Mouse (Mus musculus): ENCODE measurements around the gene Nova2. TPM values are rescaled to one million over a fixed set of nuclear protein-coding genes. Genes with fewer than 3 reads are reported as not detected.
A peak's percentile ranks its signal among the peaks of the same experiment; 100 is the strongest.

Nova2 gene
- polyA plus RNA-seq, 1 experiment from 2014 or later = 1.2 TPM

- no peak for ATAC-seq
- WGBS = 2% methylated on average over 19 of the region's 19 CpGs
- Histone ChIP-seq H3K4me1 (ENCODE audit: insufficient read depth, low read depth, low read length) (no peaks in the 10 kb centered on the region), H3K4me2 (replicated peaks; ENCODE audit: low read depth, low read length) (no peak overlapping the region), H3K27ac (ENCODE audit: low read length) (no peak overlapping the region), H3K27me3 (replicated peaks; ENCODE audit: insufficient read depth, low read length) (peaks cover 21% of the 10 kb centered on the region; the same call in 1 of the 2 replicates), H3K9ac (replicated peaks; ENCODE audit: low read depth) (no peak overlapping the region), H3K4me3 (ENCODE audit: low read depth, low read length) (no peak overlapping the region), H3K36me3 (ENCODE audit: insufficient read depth, low read length) (no peaks in the 10 kb centered on the region), H3K9me3 (ENCODE audit: low read length) (no peaks in the 10 kb centered on the region)
- TF ChIP-seq EP300 (IDR thresholded peaks at IDR 0.05) = no peak
- no peak for TF ChIP-seq CTCF (IDR thresholded peaks at IDR 0.05)
- DNase-seq (ENCODE audit: low spot score) = peak; percentile 12
Measured at GRCm38 (mm10) chr7:18963294-18963843, 37.7 kb downstream of the Nova2 start.

GRCm38 (mm10) chr7:18965312-18965711 lies 39.6 kb downstream of the Nova2 start:
- no peak for ATAC-seq
- no peak for TF ChIP-seq EP300 (IDR thresholded peaks at IDR 0.05)
- TF ChIP-seq CTCF (IDR thresholded peaks at IDR 0.05) = no peak
- Histone ChIP-seq H3K27ac (ENCODE audit: low read length) (no peak overlapping the region), H3K4me2 (replicated peaks; ENCODE audit: low read depth, low read length) (no peak overlapping the region), H3K9ac (replicated peaks; ENCODE audit: low read depth) (no peak overlapping the region), H3K36me3 (ENCODE audit: insufficient read depth, low read length) (no peaks in the 10 kb centered on the region), H3K4me3 (ENCODE audit: low read depth, low read length) (no peak overlapping the region), H3K9me3 (ENCODE audit: low read length) (no peaks in the 10 kb centered on the region), H3K27me3 (replicated peaks; ENCODE audit: insufficient read depth, low read length) (peaks cover 21% of the 10 kb centered on the region; the same call in 1 of the 2 replicates), H3K4me1 (ENCODE audit: insufficient read depth, low read depth, low read length) (no peaks in the 10 kb centered on the region)
- DNase-seq (ENCODE audit: low spot score) = no peak
- 70% methylated on average over 5 of the region's 5 CpGs for WGBS

- ATAC-seq = peak; percentile 38; the same call in 1 of the 2 replicates
Measured at GRCm38 (mm10) chr7:18967603-18968002, 41.9 kb downstream of the Nova2 start.

GRCm38 (mm10) chr7:18970956-18971355 lies 45.3 kb downstream of the Nova2 start:
- Histone ChIP-seq H3K36me3 (ENCODE audit: insufficient read depth, low read length) (no peaks in the 10 kb centered on the region), H3K27ac (ENCODE audit: low read length) (no peak overlapping the region), H3K27me3 (replicated peaks; ENCODE audit: insufficient read depth, low read length) (no peaks in the 10 kb centered on the region), H3K4me1 (ENCODE audit: insufficient read depth, low read depth, low read length) (no peaks in the 10 kb centered on the region), H3K9ac (replicated peaks; ENCODE audit: low read depth) (no peak overlapping the region), H3K4me3 (ENCODE audit: low read depth, low read length) (no peak overlapping the region), H3K4me2 (replicated peaks; ENCODE audit: low read depth, low read length) (no peak overlapping the region), H3K9me3 (ENCODE audit: low read length) (no peaks in the 10 kb centered on the region)
- TF ChIP-seq CTCF (IDR thresholded peaks at IDR 0.05) (peak; percentile 41), EP300 (IDR thresholded peaks at IDR 0.05) (no peak)
- DNase-seq (ENCODE audit: low spot score) = no peak
- 86% methylated on average over 3 of the region's 3 CpGs for WGBS
- ATAC-seq = no peak

More at GRCm38 (mm10) chr7:18967603-18968002, 41.9 kb downstream of the Nova2 start:
- DNase-seq (ENCODE audit: low spot score) = no peak
- Histone ChIP-seq H3K9ac (replicated peaks; ENCODE audit: low read depth) (no peak overlapping the region), H3K4me3 (ENCODE audit: low read depth, low read length) (no peak overlapping the region), H3K27me3 (replicated peaks; ENCODE audit: insufficient read depth, low read length) (peaks cover 15% of the 10 kb centered on the region; the same call in 1 of the 2 replicates), H3K27ac (ENCODE audit: low read length) (no peak overlapping the region), H3K9me3 (ENCODE audit: low read length) (no peaks in the 10 kb centered on the region), H3K36me3 (ENCODE audit: insufficient read depth, low read length) (no peaks in the 10 kb centered on the region), H3K4me1 (ENCODE audit: insufficient read depth, low read depth, low read length) (no peaks in the 10 kb centered on the region), H3K4me2 (replicated peaks; ENCODE audit: low read depth, low read length) (no peak overlapping the region)
- TF ChIP-seq CTCF (IDR thresholded peaks at IDR 0.05) = no peak
- TF ChIP-seq EP300 (IDR thresholded peaks at IDR 0.05) = no peak
- 6% methylated on average over 8 of the region's 8 CpGs for WGBS

- Histone ChIP-seq H3K27ac (ENCODE audit: low read length) (no peak overlapping the region), H3K36me3 (ENCODE audit: insufficient read depth, low read length) (no peaks in the 10 kb centered on the region), H3K9ac (replicated peaks; ENCODE audit: low read depth) (no peak overlapping the region), H3K4me1 (ENCODE audit: insufficient read depth, low read depth, low read length) (no peaks in the 10 kb centered on the region), H3K4me3 (ENCODE audit: low read depth, low read length) (no peak overlapping the region), H3K27me3 (replicated peaks; ENCODE audit: insufficient read depth, low read length) (no peaks in the 10 kb centered on the region), H3K4me2 (replicated peaks; ENCODE audit: low read depth, low read length) (no peak overlapping the region), H3K9me3 (ENCODE audit: low read length) (no peaks in the 10 kb centered on the region)
- TF ChIP-seq EP300 (IDR thresholded peaks at IDR 0.05) (no peak), CTCF (IDR thresholded peaks at IDR 0.05) (no peak)
- 66% methylated on average over 9 of the region's 9 CpGs for WGBS
- no peak for ATAC-seq
- no peak for DNase-seq (ENCODE audit: low spot score)
Measured at GRCm38 (mm10) chr7:18978381-18978780, 52.7 kb downstream of the Nova2 start.

GRCm38 (mm10) chr7:18986503-18986902 lies 60.8 kb downstream of the Nova2 start:
- H3K27ac ChIP-seq (ENCODE audit: low read length) = no peak overlapping the region
- no peak overlapping the region for H3K4me3 ChIP-seq (ENCODE audit: low read depth, low read length)
- no peaks in the 10 kb centered on the region for H3K36me3 ChIP-seq (ENCODE audit: insufficient read depth, low read length)
- H3K27me3 ChIP-seq (replicated peaks; ENCODE audit: insufficient read depth, low read length) = no peaks in the 10 kb centered on the region
- no peak overlapping the region for H3K4me2 ChIP-seq (replicated peaks; ENCODE audit: low read depth, low read length)
- H3K9ac ChIP-seq (replicated peaks; ENCODE audit: low read depth) = no peak overlapping the region
- H3K9me3 ChIP-seq (ENCODE audit: low read length) = no peaks in the 10 kb centered on the region
- DNase-seq (ENCODE audit: low spot score) (no peak), ATAC-seq (no peak)
- 50% methylated on average over 2 of the region's 2 CpGs for WGBS
- peaks cover 7% of the 10 kb centered on the region; the same call in 1 of the 2 replicates for H3K4me1 ChIP-seq (ENCODE audit: insufficient read depth, low read depth, low read length)
- TF ChIP-seq EP300 (IDR thresholded peaks at IDR 0.05) (no peak), CTCF (IDR thresholded peaks at IDR 0.05) (no peak)
